Mouse (Mus musculus): ENCODE data around the gene Cmip. TPM values are rescaled to one million over a fixed set of nuclear protein-coding genes. Genes with fewer than 3 reads are reported as not detected.

The Cmip gene
- polyA plus RNA-seq, 1 experiment from 2014 or later: 112 TPM

- no peak overlapping the region for H3K9ac ChIP-seq
- no peaks in the 10 kb centered on the region for H3K27me3 ChIP-seq (replicated peaks)
- ATAC-seq (ENCODE audit: low FRiP score, low read depth): no peak
- H3K4me3 ChIP-seq: no peak overlapping the region
- H3K27ac ChIP-seq: no peak overlapping the region
- H3K36me3 ChIP-seq: no peaks in the 10 kb centered on the region
- no peak overlapping the region for H3K4me2 ChIP-seq (replicated peaks)
- 86% methylated on average over 4 of the region's 4 CpGs for WGBS
- H3K4me1 ChIP-seq: peaks cover 9% of the 10 kb centered on the region
- no peaks in the 10 kb centered on the region for H3K9me3 ChIP-seq
Measured at GRCm38 (mm10) chr8:117472332-117472731, 215.5 kb downstream of the Cmip start.

GRCm38 (mm10) chr8:117474944-117475343 lies 218.1 kb downstream of the Cmip start:
- peak; percentile 14; the same call in 1 of the 2 replicates for ATAC-seq (ENCODE audit: low FRiP score, low read depth)
- no peaks in the 10 kb centered on the region for H3K36me3 ChIP-seq
- H3K9ac ChIP-seq: no peak overlapping the region
- H3K9me3 ChIP-seq: no peaks in the 10 kb centered on the region
- WGBS: 2% methylated on average over 5 of the region's 5 CpGs
- H3K27me3 ChIP-seq (replicated peaks): no peaks in the 10 kb centered on the region
- H3K4me1 ChIP-seq: peaks cover 4% of the 10 kb centered on the region
- no peak overlapping the region for H3K4me2 ChIP-seq (replicated peaks)
- no peak overlapping the region for H3K27ac ChIP-seq
- no peak overlapping the region for H3K4me3 ChIP-seq

- Histone ChIP-seq H3K36me3 (no peaks in the 10 kb centered on the region), H3K9ac (no peak overlapping the region), H3K9me3 (no peaks in the 10 kb centered on the region), H3K4me3 (no peak overlapping the region), H3K27me3 (replicated peaks) (no peaks in the 10 kb centered on the region), H3K4me1 (no peaks in the 10 kb centered on the region), H3K4me2 (replicated peaks) (no peak overlapping the region), H3K27ac (no peak overlapping the region)
- 84% methylated on average over 7 of the region's 7 CpGs for WGBS
- ATAC-seq (ENCODE audit: low FRiP score, low read depth): no peak
Measured at GRCm38 (mm10) chr8:117475819-117476218, 219.0 kb downstream of the Cmip start.

GRCm38 (mm10) chr8:117478082-117478481 lies 221.2 kb downstream of the Cmip start:
- Histone ChIP-seq H3K4me1 (no peaks in the 10 kb centered on the region), H3K27ac (no peak overlapping the region)

GRCm38 (mm10) chr8:117479996-117480395 lies 223.1 kb downstream of the Cmip start:
- Histone ChIP-seq H3K4me1 (no peaks in the 10 kb centered on the region), H3K27ac (no peak overlapping the region), H3K4me2 (replicated peaks) (no peak overlapping the region), H3K9me3 (no peaks in the 10 kb centered on the region), H3K9ac (no peak overlapping the region), H3K36me3 (no peaks in the 10 kb centered on the region), H3K4me3 (no peak overlapping the region), H3K27me3 (replicated peaks) (no peaks in the 10 kb centered on the region)
- 95% methylated on average over 9 of the region's 9 CpGs for WGBS
- no peak for ATAC-seq (ENCODE audit: low FRiP score, low read depth)

More at GRCm38 (mm10) chr8:117478082-117478481, 221.2 kb downstream of the Cmip start:
- Histone ChIP-seq H3K4me3 (no peak overlapping the region), H3K4me2 (replicated peaks) (no peak overlapping the region), H3K9me3 (no peaks in the 10 kb centered on the region), H3K9ac (no peak overlapping the region), H3K36me3 (no peaks in the 10 kb centered on the region), H3K27me3 (replicated peaks) (no peaks in the 10 kb centered on the region)
- ATAC-seq (ENCODE audit: low FRiP score, low read depth): no peak

GRCm38 (mm10) chr8:117480516-117480915 lies 223.7 kb downstream of the Cmip start:
- no peaks in the 10 kb centered on the region for H3K4me1 ChIP-seq
- H3K27ac ChIP-seq: no peak overlapping the region

GRCm38 (mm10) chr8:117481830-117482229 lies 225.0 kb downstream of the Cmip start:
- Histone ChIP-seq H3K4me3 (no peak overlapping the region), H3K4me2 (replicated peaks) (no peak overlapping the region), H3K9ac (no peak overlapping the region), H3K27ac (no peak overlapping the region), H3K36me3 (no peaks in the 10 kb centered on the region), H3K4me1 (no peaks in the 10 kb centered on the region), H3K9me3 (no peaks in the 10 kb centered on the region), H3K27me3 (replicated peaks) (no peaks in the 10 kb centered on the region)
- 86% methylated on average over 5 of the region's 5 CpGs for WGBS
- no peak for ATAC-seq (ENCODE audit: low FRiP score, low read depth)

More at GRCm38 (mm10) chr8:117480516-117480915, 223.7 kb downstream of the Cmip start:
- H3K4me2 ChIP-seq (replicated peaks): no peak overlapping the region
- no peak for ATAC-seq (ENCODE audit: low FRiP score, low read depth)
- no peaks in the 10 kb centered on the region for H3K9me3 ChIP-seq
- 67% methylated on average over 5 of the region's 5 CpGs for WGBS
- no peaks in the 10 kb centered on the region for H3K36me3 ChIP-seq
- no peaks in the 10 kb centered on the region for H3K27me3 ChIP-seq (replicated peaks)
- H3K4me3 ChIP-seq: no peak overlapping the region
- H3K9ac ChIP-seq: no peak overlapping the region

- no peaks in the 10 kb centered on the region for H3K27me3 ChIP-seq (replicated peaks)
- no peak overlapping the region for H3K4me3 ChIP-seq
- H3K36me3 ChIP-seq: no peaks in the 10 kb centered on the region
- no peak overlapping the region for H3K27ac ChIP-seq
- H3K9ac ChIP-seq: no peak overlapping the region
- 91% methylated on average over 8 of the region's 8 CpGs for WGBS
- no peak for ATAC-seq (ENCODE audit: low FRiP score, low read depth)
- H3K9me3 ChIP-seq: no peaks in the 10 kb centered on the region
- H3K4me1 ChIP-seq: no peaks in the 10 kb centered on the region
- no peak overlapping the region for H3K4me2 ChIP-seq (replicated peaks)
Measured at GRCm38 (mm10) chr8:117484731-117485130, 227.9 kb downstream of the Cmip start.

GRCm38 (mm10) chr8:117485316-117485715 lies 228.5 kb downstream of the Cmip start:
- Histone ChIP-seq H3K9me3 (no peaks in the 10 kb centered on the region), H3K27me3 (replicated peaks) (no peaks in the 10 kb centered on the region), H3K36me3 (no peaks in the 10 kb centered on the region), H3K4me3 (no peak overlapping the region), H3K4me1 (no peaks in the 10 kb centered on the region), H3K4me2 (replicated peaks) (no peak overlapping the region), H3K9ac (no peak overlapping the region), H3K27ac (no peak overlapping the region)
- 80% methylated on average over 1 of the region's 1 CpGs for WGBS
- no peak for ATAC-seq (ENCODE audit: low FRiP score, low read depth)

GRCm38 (mm10) chr8:117488246-117489005 lies 231.6 kb downstream of the Cmip start:
- H3K9me3 ChIP-seq: no peaks in the 10 kb centered on the region
- H3K36me3 ChIP-seq: no peaks in the 10 kb centered on the region
- H3K27me3 ChIP-seq (replicated peaks): no peaks in the 10 kb centered on the region
- no peak overlapping the region for H3K27ac ChIP-seq
- H3K9ac ChIP-seq: no peak overlapping the region
- 79% methylated on average over 10 of the region's 10 CpGs for whole genome bisulfite sequencing
- H3K4me1 ChIP-seq: no peaks in the 10 kb centered on the region
- H3K4me3 ChIP-seq: no peak overlapping the region
- H3K4me2 ChIP-seq (replicated peaks): no peak overlapping the region
- no peak for ATAC-seq (ENCODE audit: low FRiP score, low read depth)

GRCm38 (mm10) chr8:117493543-117493942 lies 236.7 kb downstream of the Cmip start:
- no peak overlapping the region for H3K4me3 ChIP-seq
- peaks cover 17% of the 10 kb centered on the region for H3K27me3 ChIP-seq (replicated peaks)
- ATAC-seq (ENCODE audit: low FRiP score, low read depth): no peak
- WGBS: 12% methylated on average over 9 of the region's 9 CpGs
- no peaks in the 10 kb centered on the region for H3K9me3 ChIP-seq
- H3K9ac ChIP-seq: no peak overlapping the region
- H3K27ac ChIP-seq: no peak overlapping the region
- no peaks in the 10 kb centered on the region for H3K36me3 ChIP-seq
- H3K4me2 ChIP-seq (replicated peaks): no peak overlapping the region
- H3K4me1 ChIP-seq: peaks cover 8% of the 10 kb centered on the region

GRCm38 (mm10) chr8:117494874-117495273 lies 238.0 kb downstream of the Cmip start:
- Histone ChIP-seq H3K9ac (no peak overlapping the region), H3K27me3 (replicated peaks) (peaks cover 26% of the 10 kb centered on the region), H3K4me2 (replicated peaks) (no peak overlapping the region), H3K36me3 (no peaks in the 10 kb centered on the region), H3K4me3 (no peak overlapping the region), H3K4me1 (peaks cover 16% of the 10 kb centered on the region), H3K9me3 (no peaks in the 10 kb centered on the region), H3K27ac (no peak overlapping the region)
- ATAC-seq (ENCODE audit: low FRiP score, low read depth): no peak
- 77% methylated on average over 2 of the region's 2 CpGs for WGBS
